23 mouse cellular contexts compared by ENCODE assay signal in the genomic region with DNA sequence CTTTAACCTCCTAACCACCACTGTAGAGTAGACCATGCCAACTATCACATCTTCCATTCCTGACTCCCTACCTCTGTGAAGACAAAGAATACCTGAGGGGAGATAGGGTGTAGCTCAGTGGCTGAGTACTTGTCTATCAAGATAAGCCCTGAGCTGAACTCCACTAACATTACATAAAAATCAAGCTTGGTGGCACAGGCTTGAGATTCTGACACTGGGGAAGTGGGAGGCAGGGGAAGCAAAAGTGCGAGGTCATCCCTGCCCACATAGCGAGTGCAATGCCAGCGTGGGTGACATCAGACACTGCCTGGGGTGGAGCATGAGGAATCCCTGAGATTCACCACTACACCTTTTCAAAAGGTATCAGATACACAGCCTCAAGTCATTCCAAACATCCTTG.
"Had no signal": no experiment of that assay in that cellular context is flagged by ENCODE, and none has a peak within 500 bp of the region (broad histone marks: within the 10 kb centered on the region; RNA-seq: fewer than 3 reads in every experiment).

No protein-coding gene starts in this region.

- H3K4me1 ChIP-seq: limb, embryonic 10.5 days had no signal

- H3K27me3 ChIP-seq: limb, embryonic 13.5 days; liver, embryonic 12.5 days; liver, embryonic 15.5 days; lung, embryonic 15.5 days; midbrain, embryonic 13.5 days; neural tube, embryonic 12.5 days had no signal

- H3K27ac ChIP-seq: layer of hippocampus, adult 2 months; limb, embryonic 10.5 days; limb, embryonic 13.5 days; liver, embryonic 12.5 days; liver, embryonic 15.5 days; lung, embryonic 15.5 days; midbrain, embryonic 10.5 days; midbrain, embryonic 13.5 days; neural tube, embryonic 12.5 days had no signal

- H3K4me2 ChIP-seq: limb, embryonic 13.5 days; liver, embryonic 12.5 days; liver, embryonic 15.5 days; lung, embryonic 15.5 days; midbrain, embryonic 13.5 days; neural tube, embryonic 12.5 days had no signal

- H3K9me3 ChIP-seq: limb, embryonic 10.5 days; limb, embryonic 13.5 days; liver, embryonic 12.5 days; liver, embryonic 15.5 days; lung, embryonic 15.5 days; midbrain, embryonic 10.5 days; midbrain, embryonic 13.5 days; neural tube, embryonic 12.5 days had no signal

- DNase-seq: kidney, adult 11 months; kidney, adult 9 months; kidney, postnatal 14 days; kidney, postnatal 4 days; layer of hippocampus, adult 9-11 months; liver; lung, adult 18-20 months; lung, postnatal 10 days; lung, postnatal 36 days; thymus, adult 2 months; thymus, postnatal 14 days; thymus, postnatal 4 days had no signal

- H3K9ac ChIP-seq: limb, embryonic 13.5 days; liver, embryonic 12.5 days; liver, embryonic 15.5 days; lung, embryonic 15.5 days; midbrain, embryonic 13.5 days; neural tube, embryonic 12.5 days had no signal

- H3K36me3 ChIP-seq: limb, embryonic 10.5 days; limb, embryonic 13.5 days; liver, embryonic 12.5 days; liver, embryonic 15.5 days; lung, embryonic 15.5 days; midbrain, embryonic 10.5 days; midbrain, embryonic 13.5 days; neural tube, embryonic 12.5 days had no signal

- H3K4me3 ChIP-seq: layer of hippocampus, adult 2 months; limb, embryonic 10.5 days; limb, embryonic 13.5 days; liver, embryonic 12.5 days; liver, embryonic 15.5 days; lung, embryonic 15.5 days; midbrain, embryonic 10.5 days; midbrain, embryonic 13.5 days; myocyte; neural tube, embryonic 12.5 days had no signal

- ATAC-seq: liver, embryonic 12.5 days; midbrain, embryonic 13.5 days; midbrain, embryonic 16.5 days had no signal
